Mouse (Mus musculus) intestine, postnatal 0 days (tissue): ENCODE data around the gene Ankrd55. TPM values are rescaled to one million over a fixed set of nuclear protein-coding genes. Genes with fewer than 3 reads are reported as not detected.

Experiments used
- ATAC-seq: fragments of 200-750 bp; cut with Nextera tagmentation; 2 replicates; pipeline ENCODE4 v1.8.0; 2017; ENCODE audit warnings: mild to moderate bottlenecking, moderate TSS enrichment, moderate library complexity
- H3K27ac ChIP-seq: fragments of 300-500 bp; sonication (generic); 2 replicates; pipeline ENCODE4 v1.5.1; 2014; ENCODE audit warnings: mild to moderate bottlenecking, low read depth, low read length, moderate library complexity
- H3K27me3 ChIP-seq: fragments of 300-500 bp; sonication (generic); replicated peaks from 2 replicates; pipeline ENCODE4 v1.6.1; 2014; ENCODE audit warnings: low read length, mixed read lengths; ENCODE audit not compliant: control insufficient read depth, insufficient read depth
- H3K36me3 ChIP-seq: fragments of 300-500 bp; sonication (generic); 2 replicates; pipeline ENCODE4 v1.6.1; 2014; ENCODE audit warnings: mild to moderate bottlenecking, moderate library complexity; ENCODE audit not compliant: control insufficient read depth, insufficient read depth
- H3K4me1 ChIP-seq: fragments of 300-500 bp; sonication (generic); replicated peaks from 2 replicates; pipeline ENCODE4 v1.6.1; 2014; ENCODE audit warnings: antibody characterized with exemption, low read length, mixed read lengths; ENCODE audit not compliant: control insufficient read depth, insufficient read depth
- H3K4me2 ChIP-seq: fragments of 300-500 bp; sonication (generic); replicated peaks from 2 replicates; pipeline ENCODE4 v1.6.1; 2014; ENCODE audit warnings: low read depth, mild to moderate bottlenecking, moderate library complexity
- H3K4me3 ChIP-seq: fragments of 300-500 bp; sonication (generic); 2 replicates; pipeline ENCODE4 v1.5.1; 2014; ENCODE audit warnings: low read depth, low read length
- H3K9ac ChIP-seq: fragments of 300-500 bp; sonication (generic); 2 replicates; pipeline ENCODE4 v1.6.1; 2014; ENCODE audit warnings: mild to moderate bottlenecking, low read depth, low read length
- H3K9me3 ChIP-seq: fragments of 300-500 bp; sonication (generic); 2 replicates; pipeline ENCODE4 v1.6.1; 2016; ENCODE audit warnings: mixed run types; ENCODE audit not compliant: control insufficient read depth
- CTCF ChIP-seq: sonication (generic); IDR thresholded peaks from 2 replicates; pipeline ENCODE4 v1.5.1; 2016; ENCODE audit warnings: low read depth, mild to moderate bottlenecking, control low read depth, antibody characterized with exemption, moderate library complexity
- WGBS: fragments of 180-500 bp; shearing (Covaris S2); extraction: QIAGEN DNeasy Blood & Tissue Kit; methylation state at CpG from one replicate; pipeline ENCODE4 v1.1.7; 2014; 5-methylcytosine and 5-hydroxymethylcytosine counted together
- polyA plus RNA-seq: library from polyadenylated mRNA; unstranded; fragments of >200 nt; fragmentation: Nextera tagmentation; extraction: Ambion mirVana; gene quantifications from 2 replicates; pipeline ENCODE4 v1.2.1, GENCODE M21; 2015

The Ankrd55 gene
- polyA plus RNA-seq, 1 experiment from 2014 or later = 0.47 TPM

- TF ChIP-seq CTCF = no peak
- no peak for ATAC-seq
- WGBS = 84% methylated on average over 2 of the region's 3 CpGs
These were observed 124.0 kb downstream of the Ankrd55 start for GRCm38 (mm10) chr13:112412251-112412650.

GRCm38 (mm10) chr13:112412824-112413223 is 124.6 kb downstream of the Ankrd55 start:
- no peak for ATAC-seq
- WGBS = 87% methylated on average over 5 of the region's 5 CpGs

More at GRCm38 (mm10) chr13:112412251-112412650, 124.0 kb downstream of the Ankrd55 start:
- H3K36me3 ChIP-seq = no peaks in the 10 kb centered on the region
- no peak overlapping the region for H3K4me2 ChIP-seq
- H3K9ac ChIP-seq = no peak overlapping the region
- H3K4me1 ChIP-seq = no peaks in the 10 kb centered on the region
- no peak overlapping the region for H3K4me3 ChIP-seq
- H3K27me3 ChIP-seq = no peaks in the 10 kb centered on the region
- no peak overlapping the region for H3K27ac ChIP-seq
- H3K9me3 ChIP-seq = no peaks in the 10 kb centered on the region

GRCm38 (mm10) chr13:112413611-112414010 is 125.4 kb downstream of the Ankrd55 start:
- no peak overlapping the region for H3K9ac ChIP-seq
- no peak overlapping the region for H3K4me3 ChIP-seq
- no peak overlapping the region for H3K4me2 ChIP-seq
- WGBS = 87% methylated on average over 8 of the region's 8 CpGs
- no peaks in the 10 kb centered on the region for H3K9me3 ChIP-seq
- H3K4me1 ChIP-seq = no peaks in the 10 kb centered on the region
- H3K36me3 ChIP-seq = no peaks in the 10 kb centered on the region
- ATAC-seq = no peak
- TF ChIP-seq CTCF = no peak
- no peak overlapping the region for H3K27ac ChIP-seq
- H3K27me3 ChIP-seq = no peaks in the 10 kb centered on the region

More at GRCm38 (mm10) chr13:112412824-112413223, 124.6 kb downstream of the Ankrd55 start:
- H3K27me3 ChIP-seq = no peaks in the 10 kb centered on the region
- no peaks in the 10 kb centered on the region for H3K4me1 ChIP-seq
- H3K9me3 ChIP-seq = no peaks in the 10 kb centered on the region
- H3K4me3 ChIP-seq = no peak overlapping the region
- no peak overlapping the region for H3K27ac ChIP-seq
- no peak for TF ChIP-seq CTCF
- H3K9ac ChIP-seq = no peak overlapping the region
- H3K36me3 ChIP-seq = no peaks in the 10 kb centered on the region
- H3K4me2 ChIP-seq = no peak overlapping the region

GRCm38 (mm10) chr13:112415896-112416295 is 127.6 kb downstream of the Ankrd55 start:
- H3K9me3 ChIP-seq = no peaks in the 10 kb centered on the region
- no peak for TF ChIP-seq CTCF
- no peaks in the 10 kb centered on the region for H3K4me1 ChIP-seq
- no peak for ATAC-seq
- no peaks in the 10 kb centered on the region for H3K27me3 ChIP-seq
- H3K9ac ChIP-seq = no peak overlapping the region
- no peak overlapping the region; the same call in 1 of the 2 replicates for H3K4me2 ChIP-seq
- no peaks in the 10 kb centered on the region for H3K36me3 ChIP-seq
- H3K4me3 ChIP-seq = no peak overlapping the region
- WGBS = 84% methylated on average over 6 of the region's 6 CpGs
- no peak overlapping the region for H3K27ac ChIP-seq

- no peak overlapping the region for H3K27ac ChIP-seq
- WGBS = 16% methylated on average over 8 of the region's 8 CpGs
- ATAC-seq = no peak
These were observed 128.3 kb downstream of the Ankrd55 start for GRCm38 (mm10) chr13:112416410-112417162.

GRCm38 (mm10) chr13:112417163-112417523 is 128.9 kb downstream of the Ankrd55 start:
- H3K4me1 ChIP-seq = no peaks in the 10 kb centered on the region
- 34% methylated on average over 4 of the region's 4 CpGs for WGBS
- no peak overlapping the region for H3K9ac ChIP-seq
- no peaks in the 10 kb centered on the region for H3K9me3 ChIP-seq
- TF ChIP-seq CTCF = no peak
- ATAC-seq = no peak
- no peak overlapping the region for H3K27ac ChIP-seq
- H3K4me2 ChIP-seq = no peak overlapping the region
- no peaks in the 10 kb centered on the region for H3K27me3 ChIP-seq
- no peak overlapping the region for H3K4me3 ChIP-seq
- H3K36me3 ChIP-seq = no peaks in the 10 kb centered on the region

More at GRCm38 (mm10) chr13:112416410-112417162, 128.3 kb downstream of the Ankrd55 start:
- Histone ChIP-seq H3K4me1 (no peaks in the 10 kb centered on the region), H3K4me3 (no peak overlapping the region), H3K4me2 (peak overlapping the region; percentile 43), H3K9me3 (no peaks in the 10 kb centered on the region), H3K27me3 (no peaks in the 10 kb centered on the region), H3K36me3 (no peaks in the 10 kb centered on the region), H3K9ac (no peak overlapping the region)
- TF ChIP-seq CTCF = no peak
